Mouse (Mus musculus) stomach, embryonic 16.5 days (tissue): ENCODE data around the gene Fasn. TPM values are rescaled to one million over a fixed set of nuclear protein-coding genes. Genes with fewer than 3 reads are reported as not detected.

ENCODE experiments used
- ATAC-seq: fragments of 200-750 bp; cut with Nextera tagmentation; 2 replicates; pipeline ENCODE4 v1.8.0; 2017; ENCODE audit warnings: moderate number of reproducible peaks, moderate TSS enrichment; ENCODE audit not compliant: insufficient read depth, low FRiP score
- H3K27ac ChIP-seq: fragments of 300-500 bp; sonication (generic); 2 replicates; pipeline ENCODE4 v1.5.1; 2014; ENCODE audit warnings: low read length
- H3K27me3 ChIP-seq: fragments of 300-500 bp; sonication (generic); 2 replicates; pipeline ENCODE4 v1.6.1; 2014; ENCODE audit warnings: low read length, control low read depth, mixed read lengths; ENCODE audit not compliant: control insufficient read depth, insufficient read depth
- H3K36me3 ChIP-seq: fragments of 300-500 bp; sonication (generic); 2 replicates; pipeline ENCODE4 v1.6.1; 2014; ENCODE audit warnings: low read length; ENCODE audit not compliant: control insufficient read depth, insufficient read depth
- H3K4me1 ChIP-seq: fragments of 300-500 bp; sonication (generic); 2 replicates; pipeline ENCODE4 v1.6.1; 2014; ENCODE audit warnings: low read length, control low read depth, mixed read lengths; ENCODE audit not compliant: control insufficient read depth, insufficient read depth
- H3K4me2 ChIP-seq: fragments of 300-500 bp; sonication (generic); 2 replicates; pipeline ENCODE4 v1.6.1; 2014; ENCODE audit warnings: low read depth, low read length, mixed read lengths
- H3K4me3 ChIP-seq: fragments of 300-500 bp; sonication (generic); replicated peaks from 2 replicates; pipeline ENCODE4 v1.5.1; 2014; ENCODE audit warnings: mild to moderate bottlenecking, low read length
- H3K9ac ChIP-seq: fragments of 300-500 bp; sonication (generic); 2 replicates; pipeline ENCODE4 v1.6.1; 2014; ENCODE audit warnings: low read length
- H3K9me3 ChIP-seq: fragments of 300-500 bp; sonication (generic); replicated peaks from 2 replicates; pipeline ENCODE4 v1.6.1; 2016; ENCODE audit warnings: low read length, control low read depth; ENCODE audit not compliant: control insufficient read depth
- WGBS: fragments of 180-500 bp; shearing (Covaris S2); extraction: QIAGEN DNeasy Blood & Tissue Kit; methylation state at CpG from one replicate; pipeline ENCODE4 v1.1.7; 2014; 5-methylcytosine and 5-hydroxymethylcytosine counted together
- polyA plus RNA-seq: library from polyadenylated mRNA; unstranded; fragments of >200 nt; fragmentation: Nextera tagmentation; extraction: Ambion mirVana; gene quantifications from 2 replicates; pipeline ENCODE4 v1.2.1, GENCODE M21; 2015

Fasn gene
- polyA plus RNA-seq, 1 experiment from 2014 or later: 51.9 TPM

- WGBS: 87% methylated on average over 9 of the region's 9 CpGs
- no peaks in the 10 kb centered on the region for H3K27me3 ChIP-seq
- no peak overlapping the region for H3K27ac ChIP-seq
- peaks cover 23% of the 10 kb centered on the region for H3K9me3 ChIP-seq
- H3K36me3 ChIP-seq: no peaks in the 10 kb centered on the region
- no peak for ATAC-seq
- no peak overlapping the region for H3K9ac ChIP-seq
- peaks cover 5% of the 10 kb centered on the region for H3K4me1 ChIP-seq
- no peak overlapping the region for H3K4me3 ChIP-seq
- no peak overlapping the region for H3K4me2 ChIP-seq
Observed at GRCm38 (mm10) chr11:120760236-120760635, 64.1 kb downstream of the Fasn start.

Other genes with a start within 250 kb of the Fasn start
- gene Arhgdia, start 242.9 kb downstream of the Fasn start, polyA plus RNA-seq: 543 and 584 TPM in 2 replicates
- gene Alyref, start 226.2 kb downstream of the Fasn start, polyA plus RNA-seq: 37.0 and 55.5 TPM in 2 replicates
- gene Anapc11, start 226.1 kb downstream of the Fasn start, polyA plus RNA-seq: 176 and 181 TPM in 2 replicates
- 14.9 and 19.1 TPM in 2 replicates for gene Npb, start 216.1 kb downstream of the Fasn start, polyA plus RNA-seq
- gene Pcyt2, start 206.6 kb downstream of the Fasn start, polyA plus RNA-seq: 185 and 197 TPM in 2 replicates
- 36.6 and 37.7 TPM in 2 replicates for gene Sirt7, start 199.3 kb downstream of the Fasn start, polyA plus RNA-seq
- 19.5 and 22.1 TPM in 2 replicates for gene Mafg, start 190.9 kb downstream of the Fasn start, polyA plus RNA-seq
- 37.8 and 38.0 TPM in 2 replicates for gene Pycr1, start 180.8 kb downstream of the Fasn start, polyA plus RNA-seq
- 1.4 TPM in 1 of 2 replicates, not detected in the other for gene Myadml2, start 176.4 kb downstream of the Fasn start, polyA plus RNA-seq
- gene Notum, start 163.4 kb downstream of the Fasn start, polyA plus RNA-seq: 2.1 and 2.5 TPM in 2 replicates
- 102 and 104 TPM in 2 replicates for gene Aspscr1, start 151.6 kb downstream of the Fasn start, polyA plus RNA-seq
- 138 and 153 TPM in 2 replicates for gene Cenpx, start 110.8 kb downstream of the Fasn start, polyA plus RNA-seq
- gene Lrrc45, start 110.6 kb downstream of the Fasn start, polyA plus RNA-seq: 59.1 and 62.9 TPM in 2 replicates
- 34.6 and 35.3 TPM in 2 replicates for gene Rac3, start 103.1 kb downstream of the Fasn start, polyA plus RNA-seq
- gene Dcxr, start 97.3 kb downstream of the Fasn start, polyA plus RNA-seq: 43.0 and 46.0 TPM in 2 replicates
- 112 and 150 TPM in 2 replicates for gene Cbr2, start 92.4 kb downstream of the Fasn start, polyA plus RNA-seq
- 3.9 and 8.1 TPM in 2 replicates for gene Hmga1b, start 61.8 kb downstream of the Fasn start, polyA plus RNA-seq
- gene Rfng, start 40.3 kb downstream of the Fasn start, polyA plus RNA-seq: 41.1 and 43.8 TPM in 2 replicates
- 166 and 167 TPM in 2 replicates for gene Gps1, start 40.3 kb downstream of the Fasn start, polyA plus RNA-seq
- 60.6 and 69.3 TPM in 2 replicates for gene Dus1l, start 28.1 kb downstream of the Fasn start, polyA plus RNA-seq
- gene Ccdc57, start 108.3 kb upstream of the Fasn start, polyA plus RNA-seq: 5.2 and 5.3 TPM in 2 replicates
- gene Slc16a3, start 123.9 kb upstream of the Fasn start, polyA plus RNA-seq: 53.5 and 64.3 TPM in 2 replicates
- gene Csnk1d, start 166.8 kb upstream of the Fasn start, polyA plus RNA-seq: 104 and 114 TPM in 2 replicates
- gene Cd7, start 214.9 kb upstream of the Fasn start, polyA plus RNA-seq: 2.2 and 2.3 TPM in 2 replicates
- gene Sectm1b, start 239.0 kb upstream of the Fasn start, polyA plus RNA-seq: 3.1 and 5.2 TPM in 2 replicates